Mouse (Mus musculus) CH12.LX (cell line): ENCODE data around the gene Skp2. TPM values are rescaled to one million over a fixed set of nuclear protein-coding genes. Genes with fewer than 3 reads are reported as not detected.

ENCODE experiments used
- DNase-seq: peaks from one replicate; pipeline ENCODE4 v3.0.0-alpha.2; 2013; ENCODE audit errors: extremely low read depth
- H3K27ac ChIP-seq: 2 replicates; pipeline ENCODE4 v1.5.1; 2012; ENCODE audit warnings: low read depth, mild to moderate bottlenecking, control low read depth, moderate library complexity; ENCODE audit not compliant: insufficient read depth
- H3K27me3 ChIP-seq: replicated peaks from 2 replicates; pipeline ENCODE3; 2012; ENCODE audit warnings: inconsistent platforms
- H3K36me3 ChIP-seq, 2 experiments: replicated peaks in 1 of 2; 2 replicates each; pipeline versions ENCODE3 to v1.6.1; 2012; ENCODE audit warnings: inconsistent platforms in 1 of 2, low read length in 1 of 2, mild to moderate bottlenecking in 1 of 2, mixed read lengths in 1 of 2, moderate library complexity in 1 of 2; ENCODE audit not compliant: control insufficient read depth in 1 of 2, insufficient read depth in 1 of 2
- H3K4me1 ChIP-seq, 2 experiments: 2 replicates each; pipeline ENCODE4 v1.6.1; 2012; ENCODE audit warnings: inconsistent platforms in 1 of 2, moderate library complexity in 1 of 2; ENCODE audit not compliant: insufficient read depth in 2 of 2, control insufficient read depth in 1 of 2
- H3K4me2 ChIP-seq: 2 replicates; pipeline ENCODE4 v1.6.1; 2012; ENCODE audit warnings: low read depth, mild to moderate bottlenecking, control low read depth; ENCODE audit not compliant: poor library complexity, insufficient read depth, severe bottlenecking
- H3K4me3 ChIP-seq, 3 experiments: fragments of 150-350 bp in 1 of 3; sonication (generic) in 1 of 3; replicated peaks in 1 of 3; 2 replicates each; pipeline versions ENCODE3 to v1.5.1; 2011 to 2012; ENCODE audit warnings: low read depth in 2 of 3, low read length in 2 of 3, mild to moderate bottlenecking in 2 of 3, moderate library complexity in 2 of 3, control low read depth in 1 of 3, improper control_type of control experiment in 1 of 3, inconsistent platforms in 1 of 3, mixed read lengths in 1 of 3; ENCODE audit not compliant: poor library complexity in 1 of 3
- H3K79me2 ChIP-seq: replicated peaks from 2 replicates; pipeline ENCODE4 v1.6.1; 2012; ENCODE audit warnings: mild to moderate bottlenecking, moderate library complexity; ENCODE audit not compliant: control insufficient read depth, poor library complexity, insufficient read depth, severe bottlenecking; ENCODE audit errors: extremely low read depth
- H3K9ac ChIP-seq: 2 replicates; pipeline ENCODE4 v1.6.1; 2012; ENCODE audit warnings: low read depth, mild to moderate bottlenecking, control low read depth, moderate library complexity; ENCODE audit not compliant: insufficient read depth
- H3K9me3 ChIP-seq: replicated peaks from 2 replicates; pipeline ENCODE3; 2012; ENCODE audit warnings: low read length, inconsistent platforms, mixed read lengths
- BHLHE40 ChIP-seq: IDR thresholded peaks from 2 replicates; pipeline ENCODE4 v1.6.1; 2011; ENCODE audit warnings: mild to moderate bottlenecking, low read depth, low read length, improper control_type of control experiment
- CHD1 ChIP-seq: IDR thresholded peaks from 2 replicates; pipeline ENCODE4 v1.6.1; 2012; ENCODE audit warnings: low read depth, low read length, improper control_type of control experiment, inconsistent platforms
- E2F4 ChIP-seq: IDR thresholded peaks from 2 replicates; pipeline ENCODE4 v1.6.1; 2011; ENCODE audit warnings: low read depth, low read length, improper control_type of control experiment; ENCODE audit not compliant: insufficient replicate concordance
- ETS1 ChIP-seq: conservative IDR thresholded peaks from 2 replicates; pipeline ENCODE4 v1.6.1; 2012; ENCODE audit warnings: low read depth, mild to moderate bottlenecking, inconsistent platforms, low read length, improper control_type of control experiment, moderate library complexity
- GABPA ChIP-seq: IDR thresholded peaks from 2 replicates; pipeline ENCODE4 v1.6.1; 2012; ENCODE audit warnings: low read depth, low read length, improper control_type of control experiment, inconsistent platforms; ENCODE audit not compliant: insufficient replicate concordance
- HCFC1 ChIP-seq: IDR thresholded peaks from 2 replicates; pipeline ENCODE4 v1.6.1; 2012; ENCODE audit warnings: low read depth, mild to moderate bottlenecking, inconsistent platforms, low read length, improper control_type of control experiment
- JUN ChIP-seq: IDR thresholded peaks from 2 replicates; pipeline ENCODE4 v1.6.1; 2011; ENCODE audit warnings: low read depth, mild to moderate bottlenecking, low read length, improper control_type of control experiment, moderate library complexity; ENCODE audit not compliant: insufficient read depth
- MAZ ChIP-seq: IDR thresholded peaks from 2 replicates; pipeline ENCODE4 v1.6.1; 2012; ENCODE audit warnings: low read depth, mild to moderate bottlenecking, inconsistent platforms, low read length, improper control_type of control experiment, moderate library complexity
- MXI1 ChIP-seq: IDR thresholded peaks from 2 replicates; pipeline ENCODE4 v1.6.1; 2011; ENCODE audit warnings: mild to moderate bottlenecking, low read depth, low read length, improper control_type of control experiment
- MYC ChIP-seq: IDR thresholded peaks from 2 replicates; pipeline ENCODE4 v1.6.1; 2011; ENCODE audit warnings: low read depth, mild to moderate bottlenecking, improper control_type of control experiment, low read length
- NELFE ChIP-seq: IDR thresholded peaks from 2 replicates; pipeline ENCODE4 v1.6.1; 2011; ENCODE audit warnings: low read depth, low read length, improper control_type of control experiment
- POLR2AphosphoS2 ChIP-seq: IDR thresholded peaks from 2 replicates; pipeline ENCODE4 v1.6.1; 2011; ENCODE audit warnings: low read depth, low read length, improper control_type of control experiment
- TBP ChIP-seq: conservative IDR thresholded peaks from 2 replicates; pipeline ENCODE4 v1.6.1; 2011; ENCODE audit warnings: low read depth, low read length, improper control_type of control experiment
- UBTF ChIP-seq: IDR thresholded peaks from 2 replicates; pipeline ENCODE4 v1.6.1; 2012; ENCODE audit warnings: low read depth, mild to moderate bottlenecking, inconsistent platforms, low read length, improper control_type of control experiment, moderate library complexity
- ZMIZ1 ChIP-seq: IDR thresholded peaks from 2 replicates; pipeline ENCODE4 v1.6.1; 2012; ENCODE audit warnings: low read depth, mild to moderate bottlenecking, inconsistent platforms, low read length, improper control_type of control experiment
- dilution Hi-C: fragments of 300-500 bp; cut with MboI; formaldehyde crosslinking; loops from 2 replicates; pipeline ENCODE4 v1.14.3; 2020; ENCODE audit warnings: low sequenced_read_pairs; ENCODE audit not compliant: extremely low pct_unique_long_range_greater_than_20kb, extremely low pct_ligation_motif_present
- in situ Hi-C: fragments of 300-500 bp; cut with MboI; formaldehyde crosslinking; loops from 3 replicates; pipeline ENCODE4 v1.14.3; 2019; ENCODE audit warnings: low sequenced_read_pairs, low pct_ligation_motif_present, low pct_unique_long_range_greater_than_20kb, mixed read lengths
- polyA plus RNA-seq: library from polyadenylated mRNA; unstranded; fragments of >175 nt; gene quantifications from 2 replicates; pipeline ENCODE4 v1.2.1, GENCODE M21; 2012; ENCODE audit warnings: low read depth; ENCODE audit not compliant: insufficient read length
- total RNA-seq, 2 experiments: library from RNA; depleted of rRNA; stranded (reverse); fragments of 300-350 nt in 1 of 2; fragments of >200 nt in 1 of 2; gene quantifications; 2 replicates each; pipeline ENCODE4 v1.2.3; 2012 to 2014

Gene Skp2
- total and polyA plus RNA-seq, 3 experiments, result 14.1 to 23.2 (median 23.1) TPM

- H3K4me3 ChIP-seq, result no peak overlapping the region
- DNase-seq, result no peak
- peaks cover 38 to 77% of the 10 kb centered on the region in 2 experiments for H3K36me3 ChIP-seq
- dilution Hi-C loops (no loop called here), in situ Hi-C loops (no loop called here)
- no peak for TF ChIP-seq MAZ
- no peak for TF ChIP-seq MXI1
- TF ChIP-seq GABPA, result no peak
- no peak for TF ChIP-seq JUN
- no peak for TF ChIP-seq CHD1
- no peak for TF ChIP-seq ETS1
- no peaks in the 10 kb centered on the region for H3K9me3 ChIP-seq
- H3K4me1 ChIP-seq, result no peaks in the 10 kb centered on the region
- H3K27me3 ChIP-seq, result no peaks in the 10 kb centered on the region
- H3K4me2 ChIP-seq, result no peak overlapping the region
- H3K79me2 ChIP-seq, result no peaks in the 10 kb centered on the region
- no peak overlapping the region for H3K9ac ChIP-seq
- no peak overlapping the region for H3K27ac ChIP-seq
These were observed 41.7 kb downstream of the Skp2 start for GRCm38 (mm10) chr15:9113556-9113955.

GRCm38 (mm10) chr15:9111648-9112047 lies 43.6 kb downstream of the Skp2 start:
- Histone ChIP-seq H3K4me1 (no peaks in the 10 kb centered on the region), H3K27ac (no peak overlapping the region), H3K27me3 (no peaks in the 10 kb centered on the region), H3K9ac (no peak overlapping the region)
- dilution Hi-C loops, result no loop called here
- no peak for DNase-seq
- TF ChIP-seq MYC, result no peak
- no peak for TF ChIP-seq ETS1
- no peak for TF ChIP-seq NELFE
- TF ChIP-seq BHLHE40, result no peak
- TF ChIP-seq E2F4, result no peak
- TF ChIP-seq TBP, result no peak
- no peak for TF ChIP-seq MAZ
- no peak for TF ChIP-seq CHD1
- no peak for TF ChIP-seq ZMIZ1
- TF ChIP-seq UBTF, result no peak
- no peak for TF ChIP-seq POLR2AphosphoS2
- TF ChIP-seq HCFC1, result no peak
- TF ChIP-seq, all 38 proteins: peak for 0
- Histone ChIP-seq H3K9me3 (no peaks in the 10 kb centered on the region), H3K4me2 (no peak overlapping the region), H3K79me2 (no peaks in the 10 kb centered on the region), H3K36me3 (peaks cover 31 to 74% of the 10 kb centered on the region in 2 experiments), H3K4me3 (no peak overlapping the region)
- in situ Hi-C loops, result no loop called here
